Mouse (Mus musculus): Measurements from ENCODE around the gene Abi2.
"Not testable (repeated sequence)": the region's sequence is repeated elsewhere in the genome, so short reads cannot be mapped to it uniquely, and the experiment has no call there.

Gene Abi2

DNA sequence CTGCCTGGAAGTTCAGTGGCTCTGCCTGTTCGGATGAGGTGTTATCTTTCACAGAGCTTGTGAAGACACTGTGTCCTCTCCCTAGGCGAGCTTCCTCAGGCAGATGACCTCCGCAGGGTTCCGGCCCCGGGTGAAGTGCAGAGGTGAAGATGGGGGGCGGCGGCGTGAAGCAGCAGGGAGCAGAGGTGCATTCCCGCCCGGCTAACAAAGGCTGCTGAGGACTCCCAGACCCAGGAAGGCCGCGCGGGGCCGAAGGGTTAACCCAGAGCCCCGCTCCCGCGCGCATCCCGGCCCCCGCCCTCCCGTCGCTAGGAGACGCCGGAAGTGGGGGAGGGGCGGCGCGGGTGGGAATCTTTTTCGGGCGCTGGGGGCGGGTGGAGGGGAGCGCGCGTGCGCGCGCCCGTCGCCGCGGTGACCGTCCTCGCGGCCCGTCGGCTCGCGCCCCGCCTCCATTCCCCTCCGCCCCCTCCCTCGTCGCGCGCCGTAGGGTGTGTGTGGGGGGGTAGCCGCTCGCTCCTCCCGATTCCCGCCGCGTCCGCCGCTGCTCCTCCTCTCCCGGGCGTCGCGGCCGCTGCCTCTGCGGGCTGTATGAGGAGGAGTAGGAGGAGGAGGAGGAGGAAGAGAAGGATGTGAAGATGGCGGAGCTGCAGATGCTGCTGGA lies at the start of gene Abi2:
Abi2 (plus strand) TSS at position 452 of the 661 bp plus-strand sequence.
- peak; percentile 91 for DNase-seq (ENCODE audit: low spot score)

DNA sequence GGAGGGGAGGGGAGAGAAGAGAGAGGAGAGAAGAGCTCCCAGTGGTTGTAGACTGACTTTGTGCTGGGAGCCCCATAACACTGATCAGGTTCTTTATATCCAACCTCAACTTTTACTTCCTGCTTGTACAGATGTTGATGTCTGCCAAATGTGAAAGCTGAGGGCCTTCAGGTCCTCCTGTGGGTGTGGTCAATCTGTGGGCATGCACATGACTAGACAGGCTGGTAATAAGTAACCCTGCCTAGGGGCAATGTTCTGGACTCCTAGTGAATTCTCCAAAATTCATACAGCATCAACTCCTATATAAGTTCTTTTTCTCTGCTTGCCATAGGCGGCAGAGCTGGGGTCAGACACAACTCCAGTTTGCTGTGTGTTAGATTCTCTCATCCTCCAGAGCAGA lies 47.8 kb upstream of the Abi2 start:
- no peak for DNase-seq (ENCODE audit: low spot score)

DNA sequence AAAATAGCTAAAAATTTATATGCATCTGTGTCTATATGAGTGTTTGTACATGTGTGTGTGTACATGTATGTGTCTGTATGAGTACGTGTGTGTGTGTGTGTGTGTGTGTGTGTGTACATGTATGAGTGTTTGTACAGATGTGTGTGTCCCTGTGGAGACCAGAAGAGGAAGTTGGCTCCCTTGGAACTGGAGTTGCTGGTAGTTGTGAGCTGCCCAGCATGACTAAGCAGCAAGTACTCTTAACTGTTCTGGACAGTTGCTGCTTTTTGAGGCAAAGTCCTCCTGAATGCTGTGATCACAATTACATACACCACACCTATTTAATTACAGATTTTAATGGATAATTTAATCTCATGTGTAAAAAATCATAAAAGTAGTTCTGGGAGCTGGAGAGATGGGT lies 32.9 kb upstream of the Abi2 start:
- no peak for DNase-seq (ENCODE audit: low spot score)

- DNase-seq (ENCODE audit: low spot score) = no peak
Measured at GRCm38 (mm10) chr1:60381910-60382309, 27.5 kb upstream of the Abi2 start.

- peak; percentile 8 for DNase-seq (ENCODE audit: low spot score)
Measured at GRCm38 (mm10) chr1:60404848-60405247, 4.6 kb upstream of the Abi2 start.

- DNase-seq (ENCODE audit: low spot score) = no peak
Measured at GRCm38 (mm10) chr1:60408501-60409167, 785 bp upstream of the Abi2 start.

DNA sequence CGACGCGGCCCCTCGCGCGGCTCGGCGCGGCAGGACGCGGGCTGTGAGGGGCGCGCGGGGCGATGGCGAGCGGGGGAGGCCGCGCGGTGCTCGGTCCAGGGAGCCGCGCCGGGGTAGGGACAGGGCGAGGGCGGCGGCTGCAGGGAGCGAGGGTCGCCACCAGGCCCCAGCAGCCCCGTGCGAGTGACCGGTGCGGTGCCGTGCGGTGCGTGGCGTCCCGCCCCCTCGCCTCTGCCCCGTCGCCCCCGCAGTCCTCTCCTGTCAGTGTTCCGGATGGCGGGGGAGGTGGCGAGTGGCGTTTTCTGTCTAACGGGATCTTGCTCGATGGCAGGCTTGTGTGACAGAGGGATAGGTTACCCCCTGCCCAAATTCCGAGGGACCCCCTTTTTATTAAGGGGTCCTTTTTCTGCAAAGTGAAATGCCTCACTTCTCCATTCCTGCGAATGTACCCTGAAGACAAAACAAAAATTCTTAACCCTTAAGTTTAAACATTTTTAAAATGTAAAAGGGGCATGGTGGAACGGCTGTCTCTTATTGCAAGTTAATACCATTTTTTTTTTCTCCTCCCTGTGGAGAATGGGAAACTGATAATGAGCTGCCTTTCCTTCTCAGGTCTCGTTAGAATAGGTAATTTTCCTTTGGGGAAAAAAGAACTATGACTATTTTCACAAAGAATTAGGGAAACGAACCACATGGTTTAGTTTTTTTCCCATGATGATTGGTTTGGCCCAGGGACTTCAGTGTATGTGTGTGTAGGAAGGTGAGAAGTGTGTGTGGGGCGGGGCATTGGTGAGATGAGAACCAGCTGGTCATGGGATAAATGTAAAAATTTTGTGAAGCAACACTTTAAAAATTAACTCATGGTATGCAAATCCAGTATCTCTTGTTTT lies 754 bp downstream of the Abi2 start:
- peak; percentile 20 for DNase-seq (ENCODE audit: low spot score)

- no peak for DNase-seq (ENCODE audit: low spot score)
Measured at GRCm38 (mm10) chr1:60416724-60417123, 7.3 kb downstream of the Abi2 start.

GRCm38 (mm10) chr1:60423882-60424281 lies 14.5 kb downstream of the Abi2 start:
- DNase-seq (ENCODE audit: low spot score) = no peak

- DNase-seq (ENCODE audit: low spot score) = no peak
Measured at GRCm38 (mm10) chr1:60428341-60428740, 18.9 kb downstream of the Abi2 start.

- DNase-seq (ENCODE audit: low spot score) = no peak
Measured at GRCm38 (mm10) chr1:60428932-60429331, 19.5 kb downstream of the Abi2 start.

GRCm38 (mm10) chr1:60431531-60431930 lies 22.1 kb downstream of the Abi2 start:
- no peak for DNase-seq (ENCODE audit: low spot score)

DNA sequence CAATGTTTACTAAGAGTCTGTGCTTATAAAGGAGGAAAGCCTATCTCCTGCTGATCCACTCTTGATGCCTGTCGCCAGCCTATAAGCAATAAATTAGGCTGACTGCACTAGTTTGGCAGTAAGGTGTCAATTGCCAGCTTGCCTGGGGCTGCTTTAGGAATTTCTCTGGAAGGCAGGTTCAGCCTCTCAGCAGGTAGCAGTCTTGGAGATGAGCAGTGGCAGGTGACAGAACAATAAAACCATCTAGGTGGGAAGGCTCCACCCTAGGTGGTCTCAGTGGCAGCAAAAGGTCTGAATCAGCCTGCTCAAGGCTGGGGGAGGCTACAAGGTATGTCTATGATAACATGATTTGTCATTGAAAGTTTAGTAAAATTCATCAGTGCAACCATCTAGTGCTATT lies 23.1 kb downstream of the Abi2 start:
- no peak for DNase-seq (ENCODE audit: low spot score)

- not testable (repeated sequence) for DNase-seq (ENCODE audit: low spot score)
Measured at GRCm38 (mm10) chr1:60441438-60441837, 32.0 kb downstream of the Abi2 start.

DNA sequence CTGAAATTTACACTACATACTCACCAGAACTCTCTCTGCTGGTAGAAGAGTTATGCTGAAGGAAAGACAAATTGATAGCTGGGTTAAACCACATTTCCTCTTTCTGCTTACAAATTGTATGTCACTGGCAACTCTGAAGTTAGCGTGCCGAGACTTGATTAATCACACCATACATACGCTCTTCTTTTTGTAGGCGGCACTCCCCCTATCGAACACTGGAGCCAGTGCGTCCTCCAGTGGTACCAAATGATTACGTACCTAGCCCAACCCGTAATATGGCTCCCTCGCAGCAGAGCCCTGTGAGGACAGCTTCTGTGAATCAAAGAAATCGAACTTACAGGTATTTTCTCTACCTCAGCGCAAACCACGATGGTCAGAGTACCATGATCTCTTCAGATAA lies 37.6 kb downstream of the Abi2 start:
- no peak for DNase-seq (ENCODE audit: low spot score)

- DNase-seq (ENCODE audit: low spot score) = no peak
Measured at GRCm38 (mm10) chr1:60449896-60450295, 40.5 kb downstream of the Abi2 start.

DNA sequence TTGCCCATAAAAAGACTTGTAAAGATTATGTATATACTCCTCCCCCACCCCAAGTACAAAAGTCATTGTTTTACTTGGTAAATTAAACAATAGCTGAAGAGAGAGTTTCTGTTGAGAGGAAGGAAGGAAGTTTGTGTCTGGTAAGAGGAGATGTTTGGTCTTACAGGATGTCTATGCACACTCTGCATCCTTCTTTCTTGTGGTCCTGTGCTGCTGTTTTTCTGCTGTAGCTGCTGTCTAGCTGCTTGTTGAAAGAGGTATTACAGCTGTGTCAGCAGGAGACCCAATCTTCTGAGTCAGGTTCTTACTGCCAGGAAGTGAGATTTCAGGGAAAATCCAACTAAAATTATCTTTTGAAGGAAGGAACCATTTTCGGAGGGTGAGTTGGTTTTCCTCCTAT lies 51.2 kb downstream of the Abi2 start:
- DNase-seq (ENCODE audit: low spot score) = no peak

DNA sequence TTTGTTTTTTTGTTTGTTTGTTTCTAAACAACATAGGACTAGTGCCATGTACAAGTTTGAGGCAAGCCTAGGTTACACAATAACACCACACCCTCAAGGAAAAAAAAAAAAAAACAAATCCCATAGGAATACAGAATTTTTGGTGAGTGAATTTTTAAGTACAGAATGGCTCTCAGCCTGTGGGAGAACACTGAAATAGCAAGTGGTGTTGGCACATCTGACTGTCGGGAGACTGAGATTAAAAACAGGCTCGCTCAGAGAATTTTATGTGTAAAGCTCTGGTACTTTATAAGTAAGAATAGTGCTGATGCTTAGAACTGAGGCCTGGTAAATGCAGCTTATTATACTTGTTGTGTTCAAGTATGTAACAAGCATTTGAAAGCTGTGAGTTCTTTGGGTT lies 60.1 kb downstream of the Abi2 start:
- no peak for DNase-seq (ENCODE audit: low spot score)

DNA sequence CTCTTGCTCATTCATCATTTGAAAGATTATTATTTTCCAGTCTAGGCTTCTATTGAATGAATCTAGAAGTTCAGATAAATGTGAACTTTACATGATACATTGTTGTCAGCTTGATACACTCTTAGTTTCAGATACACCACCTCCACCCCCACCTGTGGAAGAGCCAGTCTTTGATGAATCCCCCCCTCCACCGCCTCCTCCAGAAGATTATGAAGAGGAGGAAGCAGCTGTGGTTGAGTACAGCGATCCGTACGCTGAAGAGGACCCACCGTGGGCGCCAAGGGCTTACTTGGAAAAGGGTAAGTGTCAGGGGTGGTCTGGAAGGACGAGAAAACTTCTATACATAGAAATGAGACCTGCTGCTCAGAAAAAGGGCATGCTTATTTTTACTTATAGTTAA lies 61.1 kb downstream of the Abi2 start:
- no peak for DNase-seq (ENCODE audit: low spot score)

- no peak for DNase-seq (ENCODE audit: low spot score)
Measured at GRCm38 (mm10) chr1:60481561-60481960, 72.1 kb downstream of the Abi2 start.

- DNase-seq (ENCODE audit: low spot score) = no peak
Measured at GRCm38 (mm10) chr1:60482881-60483280, 73.5 kb downstream of the Abi2 start.

DNA sequence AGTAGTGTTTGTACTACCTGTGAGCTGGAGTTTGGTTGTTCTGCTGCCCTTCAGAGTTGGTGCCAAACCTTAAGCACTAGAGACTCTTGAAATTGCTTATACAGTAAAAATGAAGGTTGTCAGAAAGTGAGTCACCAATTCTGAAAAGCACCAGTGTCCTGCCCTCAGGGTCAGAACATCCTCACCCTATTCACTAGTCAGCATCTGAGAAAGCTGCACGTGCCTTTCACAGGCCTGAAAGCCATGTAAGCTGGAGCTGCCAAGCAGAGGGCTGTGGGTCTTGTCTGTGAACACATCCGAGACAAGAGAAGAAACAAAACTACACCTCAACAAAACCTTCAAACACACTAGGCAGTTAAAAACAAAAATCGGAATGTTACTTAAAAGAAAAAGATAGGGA lies 76.2 kb downstream of the Abi2 start:
- DNase-seq (ENCODE audit: low spot score) = no peak

DNA sequence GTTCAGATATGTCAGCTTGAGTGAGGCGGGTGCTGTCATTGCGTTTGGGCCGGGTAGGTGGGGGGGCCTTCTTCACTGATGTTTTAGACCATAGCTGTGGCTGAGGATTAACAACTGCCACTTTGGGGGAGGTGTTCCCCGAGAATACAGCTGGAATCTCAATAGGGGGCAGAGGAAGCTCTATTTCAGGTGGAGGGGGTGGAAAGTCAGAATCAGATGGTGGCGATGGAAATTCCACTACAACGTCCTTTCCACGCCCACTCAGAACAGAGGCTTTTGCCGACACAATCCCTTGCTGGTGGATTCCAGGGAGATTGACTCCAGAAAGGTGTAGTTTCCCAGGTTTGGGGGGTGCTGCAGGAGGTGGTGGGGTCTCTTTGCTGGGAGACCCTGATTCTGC lies 79.2 kb downstream of the Abi2 start:
- no peak for DNase-seq (ENCODE audit: low spot score)

Data from MN1 (cell line).